Mouse (Mus musculus): ENCODE data around the gene Mthfd2. TPM values are rescaled to one million over a fixed set of nuclear protein-coding genes. Genes with fewer than 3 reads are reported as not detected.

Gene Mthfd2
- polyA plus RNA-seq, 1 experiment from 2014 or later: 27.2 TPM

GRCm38 (mm10) chr6:83311206-83311605, 14.5 kb downstream of the Mthfd2 start:
- Histone ChIP-seq H3K4me1 (peaks cover 7% of the 10 kb centered on the region; the same call in 1 of the 2 replicates), H3K9ac (no peak overlapping the region), H3K4me2 (replicated peaks) (no peak overlapping the region), H3K4me3 (replicated peaks) (no peak overlapping the region), H3K36me3 (peaks cover 44% of the 10 kb centered on the region), H3K27me3 (no peaks in the 10 kb centered on the region), H3K27ac (replicated peaks) (no peak overlapping the region), H3K9me3 (replicated peaks) (no peaks in the 10 kb centered on the region)
- WGBS: 89% methylated on average over 11 of the region's 11 CpGs
- ATAC-seq (ENCODE audit: insufficient number of reproducible peaks, low FRiP score, low TSS enrichment, low read depth): no peak

GRCm38 (mm10) chr6:83309017-83309416, 16.7 kb downstream of the Mthfd2 start:
- H3K9ac ChIP-seq: no peak overlapping the region
- H3K36me3 ChIP-seq: peaks cover 57% of the 10 kb centered on the region
- H3K4me2 ChIP-seq (replicated peaks): no peak overlapping the region
- no peaks in the 10 kb centered on the region for H3K9me3 ChIP-seq (replicated peaks)
- ATAC-seq (ENCODE audit: insufficient number of reproducible peaks, low FRiP score, low TSS enrichment, low read depth): no peak
- WGBS: 89% methylated on average over 7 of the region's 7 CpGs
- H3K27me3 ChIP-seq: no peaks in the 10 kb centered on the region
- no peak overlapping the region for H3K4me3 ChIP-seq (replicated peaks)
- H3K27ac ChIP-seq (replicated peaks): no peak overlapping the region
- H3K4me1 ChIP-seq: no peaks in the 10 kb centered on the region

- Histone ChIP-seq H3K4me1 (no peaks in the 10 kb centered on the region), H3K27me3 (no peaks in the 10 kb centered on the region), H3K9ac (no peak overlapping the region), H3K27ac (replicated peaks) (no peak overlapping the region), H3K4me2 (replicated peaks) (no peak overlapping the region), H3K4me3 (replicated peaks) (no peak overlapping the region), H3K9me3 (replicated peaks) (no peaks in the 10 kb centered on the region), H3K36me3 (peaks cover 21% of the 10 kb centered on the region)
- no peak for ATAC-seq (ENCODE audit: insufficient number of reproducible peaks, low FRiP score, low TSS enrichment, low read depth)
- WGBS: 69% methylated on average over 5 of the region's 5 CpGs
Observed at GRCm38 (mm10) chr6:83302264-83302663, 23.4 kb downstream of the Mthfd2 start.

GRCm38 (mm10) chr6:83301294-83301693, 24.4 kb downstream of the Mthfd2 start:
- ATAC-seq (ENCODE audit: insufficient number of reproducible peaks, low FRiP score, low TSS enrichment, low read depth): no peak

GRCm38 (mm10) chr6:83300447-83301229, 25.1 kb downstream of the Mthfd2 start:
- WGBS: 84% methylated on average over 7 of the region's 7 CpGs
- peaks cover 9% of the 10 kb centered on the region; the same call in 1 of the 2 replicates for H3K36me3 ChIP-seq
- H3K9ac ChIP-seq: no peak overlapping the region
- H3K4me3 ChIP-seq (replicated peaks): no peak overlapping the region
- no peaks in the 10 kb centered on the region for H3K4me1 ChIP-seq
- H3K9me3 ChIP-seq (replicated peaks): no peaks in the 10 kb centered on the region
- no peak overlapping the region for H3K27ac ChIP-seq (replicated peaks)
- H3K27me3 ChIP-seq: no peaks in the 10 kb centered on the region
- no peak for ATAC-seq (ENCODE audit: insufficient number of reproducible peaks, low FRiP score, low TSS enrichment, low read depth)
- H3K4me2 ChIP-seq (replicated peaks): no peak overlapping the region

More at GRCm38 (mm10) chr6:83301294-83301693, 24.4 kb downstream of the Mthfd2 start:
- no peak overlapping the region for H3K27ac ChIP-seq (replicated peaks)
- peaks cover 14% of the 10 kb centered on the region for H3K36me3 ChIP-seq
- no peak overlapping the region for H3K9ac ChIP-seq
- no peaks in the 10 kb centered on the region for H3K4me1 ChIP-seq
- no peaks in the 10 kb centered on the region for H3K9me3 ChIP-seq (replicated peaks)
- H3K4me2 ChIP-seq (replicated peaks): no peak overlapping the region
- WGBS: 76% methylated on average over 2 of the region's 2 CpGs
- H3K27me3 ChIP-seq: no peaks in the 10 kb centered on the region
- no peak overlapping the region for H3K4me3 ChIP-seq (replicated peaks)

- no peaks in the 10 kb centered on the region for H3K27me3 ChIP-seq
- no peak for ATAC-seq (ENCODE audit: insufficient number of reproducible peaks, low FRiP score, low TSS enrichment, low read depth)
- 82% methylated on average over 8 of the region's 8 CpGs for WGBS
- no peaks in the 10 kb centered on the region for H3K4me1 ChIP-seq
- no peak overlapping the region for H3K9ac ChIP-seq
- no peaks in the 10 kb centered on the region for H3K36me3 ChIP-seq
- H3K4me3 ChIP-seq (replicated peaks): no peak overlapping the region
- H3K9me3 ChIP-seq (replicated peaks): no peaks in the 10 kb centered on the region
- H3K4me2 ChIP-seq (replicated peaks): no peak overlapping the region
- no peak overlapping the region for H3K27ac ChIP-seq (replicated peaks)
Observed at GRCm38 (mm10) chr6:83280256-83280955, 45.3 kb downstream of the Mthfd2 start.

- no peak for ATAC-seq (ENCODE audit: insufficient number of reproducible peaks, low FRiP score, low TSS enrichment, low read depth)
- H3K27me3 ChIP-seq: no peaks in the 10 kb centered on the region
- no peaks in the 10 kb centered on the region for H3K4me1 ChIP-seq
- 25% methylated on average over 2 of the region's 2 CpGs for WGBS
- no peak overlapping the region for H3K27ac ChIP-seq (replicated peaks)
- H3K9ac ChIP-seq: no peak overlapping the region
- H3K4me3 ChIP-seq (replicated peaks): no peak overlapping the region
- no peaks in the 10 kb centered on the region for H3K9me3 ChIP-seq (replicated peaks)
- no peak overlapping the region for H3K4me2 ChIP-seq (replicated peaks)
- H3K36me3 ChIP-seq: no peaks in the 10 kb centered on the region
Observed at GRCm38 (mm10) chr6:83278881-83279280, 46.8 kb downstream of the Mthfd2 start.

GRCm38 (mm10) chr6:83277151-83277550, 48.6 kb downstream of the Mthfd2 start:
- no peak overlapping the region for H3K4me3 ChIP-seq (replicated peaks)
- ATAC-seq (ENCODE audit: insufficient number of reproducible peaks, low FRiP score, low TSS enrichment, low read depth): no peak
- WGBS: 74% methylated on average over 13 of the region's 13 CpGs
- no peak overlapping the region for H3K9ac ChIP-seq
- no peak overlapping the region for H3K27ac ChIP-seq (replicated peaks)
- H3K9me3 ChIP-seq (replicated peaks): no peaks in the 10 kb centered on the region
- H3K4me2 ChIP-seq (replicated peaks): no peak overlapping the region
- H3K27me3 ChIP-seq: no peaks in the 10 kb centered on the region
- no peaks in the 10 kb centered on the region for H3K36me3 ChIP-seq
- H3K4me1 ChIP-seq: no peaks in the 10 kb centered on the region

- 70% methylated on average over 11 of the region's 11 CpGs for WGBS
- Histone ChIP-seq H3K4me2 (replicated peaks) (no peak overlapping the region), H3K27me3 (no peaks in the 10 kb centered on the region), H3K4me3 (replicated peaks) (no peak overlapping the region), H3K9me3 (replicated peaks) (no peaks in the 10 kb centered on the region), H3K4me1 (no peaks in the 10 kb centered on the region), H3K36me3 (no peaks in the 10 kb centered on the region), H3K27ac (replicated peaks) (no peak overlapping the region), H3K9ac (no peak overlapping the region)
- ATAC-seq (ENCODE audit: insufficient number of reproducible peaks, low FRiP score, low TSS enrichment, low read depth): peak; percentile 64; the same call in 1 of the 2 replicates
Observed at GRCm38 (mm10) chr6:83273733-83274132, 52.0 kb downstream of the Mthfd2 start.

GRCm38 (mm10) chr6:83268144-83269010, 57.3 kb downstream of the Mthfd2 start:
- no peaks in the 10 kb centered on the region for H3K9me3 ChIP-seq (replicated peaks)
- H3K27me3 ChIP-seq: no peaks in the 10 kb centered on the region
- H3K4me3 ChIP-seq (replicated peaks): peak overlapping the region; percentile 54
- peak; percentile 91 for ATAC-seq (ENCODE audit: insufficient number of reproducible peaks, low FRiP score, low TSS enrichment, low read depth)
- H3K4me1 ChIP-seq: peaks cover 9% of the 10 kb centered on the region
- H3K36me3 ChIP-seq: no peaks in the 10 kb centered on the region
- H3K4me2 ChIP-seq (replicated peaks): peak overlapping the region; percentile 62
- H3K27ac ChIP-seq (replicated peaks): peak overlapping the region; percentile 86
- H3K9ac ChIP-seq: peak overlapping the region; percentile 35; the same call in 1 of the 2 replicates
- WGBS: 1% methylated on average over 28 of the region's 28 CpGs

- no peaks in the 10 kb centered on the region for H3K27me3 ChIP-seq
- H3K36me3 ChIP-seq: no peaks in the 10 kb centered on the region
- H3K4me2 ChIP-seq (replicated peaks): peak overlapping the region; percentile 62
- H3K9ac ChIP-seq: no peak overlapping the region
- peaks cover 9% of the 10 kb centered on the region for H3K4me1 ChIP-seq
- ATAC-seq (ENCODE audit: insufficient number of reproducible peaks, low FRiP score, low TSS enrichment, low read depth): no peak
- H3K27ac ChIP-seq (replicated peaks): peak overlapping the region; percentile 51; the same call in 1 of the 2 replicates
- peak overlapping the region; percentile 54 for H3K4me3 ChIP-seq (replicated peaks)
- 51% methylated on average over 4 of the region's 4 CpGs for WGBS
- no peaks in the 10 kb centered on the region for H3K9me3 ChIP-seq (replicated peaks)
Observed at GRCm38 (mm10) chr6:83267616-83268015, 58.1 kb downstream of the Mthfd2 start.

Measured in embryonic facial prominence, embryonic 15.5 days (tissue).